Mouse (Mus musculus) testis, adult 2 months (tissue): Measurements from ENCODE around the gene Arrb2.

Experiments used
- CTCF ChIP-seq: fragments of 200-500 bp; IDR thresholded peaks from 2 replicates; pipeline ENCODE4 v1.5.1; 2012; ENCODE audit warnings: low read depth, mild to moderate bottlenecking, inconsistent platforms, low read length, moderate library complexity; ENCODE audit not compliant: control insufficient read depth, insufficient read depth, insufficient replicate concordance
- POLR2A ChIP-seq: fragments of 200-500 bp; IDR thresholded peaks from 2 replicates; pipeline ENCODE4 v1.6.1; 2012; ENCODE audit warnings: low read depth, mild to moderate bottlenecking, inconsistent platforms, low read length, moderate library complexity; ENCODE audit not compliant: control insufficient read depth

- TF ChIP-seq CTCF (no peak), POLR2A (peak; percentile 66)
Measured at GRCm38 (mm10) chr11:70409594-70410296, 22.7 kb upstream of the Arrb2 start, which contains the start of gene Pelp1.
